Mouse (Mus musculus) leukemia stem cell, adult 10-12 weeks (primary cell): Measurements from ENCODE around the gene Slc22a27. TPM values are rescaled to one million over a fixed set of nuclear protein-coding genes. Genes with fewer than 3 reads are reported as not detected.

Experiments used
- polyA plus RNA-seq: library from polyadenylated mRNA; stranded (reverse); fragments of >175 nt; gene quantifications from 2 replicates; pipeline ENCODE4 v1.2.3, GENCODE M21; 2012; ENCODE audit warnings: low replicate concordance

The Slc22a27 gene
- not detected in 2 replicates for polyA plus RNA-seq

GRCm38 (mm10) chr19:7965927-7966326 lies at the start of gene Slc22a27:
Slc22a27 (minus strand) TSS chr19:7966027.

Other genes starting within 250 kb of the Slc22a27 start
- gene Slc22a26, start 163.4 kb downstream of the Slc22a27 start, polyA plus RNA-seq = not detected in 2 replicates
- gene Slc22a28, start 166.0 kb upstream of the Slc22a27 start, polyA plus RNA-seq = not detected in 2 replicates